In the genomic region with DNA sequence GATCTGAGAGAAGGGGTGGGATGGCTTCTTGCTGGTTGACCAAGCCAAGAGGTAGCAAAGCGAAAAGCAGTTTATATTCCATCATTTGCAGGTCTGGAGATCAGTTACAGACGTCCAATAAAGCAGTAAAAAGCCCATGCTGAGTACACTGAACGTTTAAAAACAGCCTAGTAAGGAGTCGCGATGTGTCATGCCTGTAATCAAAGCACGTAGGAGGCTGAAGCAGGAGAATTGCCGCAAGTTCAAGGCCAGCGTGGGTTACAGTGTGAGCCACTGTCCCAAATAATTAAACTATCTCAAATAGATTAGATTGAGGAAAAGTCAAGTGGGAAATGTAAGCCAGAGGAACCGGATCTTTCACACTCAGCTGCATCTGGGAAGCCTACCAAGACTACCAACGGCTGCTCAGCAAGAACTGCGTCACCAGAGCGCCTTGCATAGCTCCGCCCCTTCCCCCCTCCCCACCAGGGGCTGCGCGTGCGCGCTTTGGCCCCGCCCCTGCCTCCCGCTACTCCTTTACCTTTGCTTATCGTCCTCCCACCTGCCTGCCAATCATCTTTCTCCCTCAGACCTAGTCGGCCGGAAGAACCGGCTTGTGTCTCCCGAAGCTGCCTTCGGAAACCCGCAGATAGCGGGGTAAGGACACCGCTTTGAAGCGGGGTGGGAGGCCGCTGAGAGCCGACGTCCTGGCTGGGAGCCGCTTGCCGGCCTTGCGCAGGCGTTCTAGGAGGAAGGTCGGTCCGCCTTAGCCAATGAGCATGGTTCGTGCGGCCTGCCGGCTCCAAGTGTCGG, we compare ENCODE assay signal across 8 mouse cellular contexts. TPM values are rescaled to one million over a fixed set of nuclear protein-coding genes. Genes with fewer than 3 reads are reported as not detected.
DNase-seq lines count a peak whose midpoint lies in the region; ATAC-seq lines count a peak whose summit lies in the region.

A gene (plus strand): TSS at position 487 of the 792 bp plus-strand sequence.

- peak within 1 kb of the TSS; percentile 50 for H3K4me3 ChIP-seq in hindbrain, embryonic 12.5 days

- H3K4me1 ChIP-seq in hindbrain, embryonic 12.5 days, result peaks cover 10% of the 10 kb centered on the region

- peaks cover 6% of the 10 kb centered on the region; the same call in 1 of the 2 replicates for H3K36me3 ChIP-seq in hindbrain, embryonic 12.5 days

- peak; percentile 94 for DNase-seq in NIH3T3 (ENCODE audit: low read depth)
- DNase-seq in cerebellum, postnatal 10 days, result peak; percentile 98
- DNase-seq in frontal cortex, postnatal 10 days (ENCODE audit: low spot score in 2 of 2), result peak; percentile 84 to 88
- peak; percentile 92 to 93 for DNase-seq in layer of hippocampus, postnatal 14 days (ENCODE audit: low spot score in 2 of 2)
- DNase-seq in lung, postnatal 14 days, result peak; percentile 93
- DNase-seq in retina, adult 2 months (ENCODE audit: low read depth, low spot score), result peak; percentile 84
- DNase-seq in thymus, postnatal 36 days, result peak; percentile 93 to 94

- H3K27ac ChIP-seq in hindbrain, embryonic 12.5 days, result peak within 1 kb of the TSS; percentile 88

- peak within 1 kb of the TSS; percentile 86 for H3K4me2 ChIP-seq in hindbrain, embryonic 12.5 days (replicated peaks)

- no peaks in the 10 kb centered on the region for H3K27me3 ChIP-seq in hindbrain, embryonic 12.5 days

- WGBS in hindbrain, embryonic 12.5 days, result 7% methylated on average over 42 of the region's 42 CpGs

- peak; percentile 99 for ATAC-seq in hindbrain, embryonic 12.5 days (ENCODE audit: low FRiP score)

- H3K9ac ChIP-seq in hindbrain, embryonic 12.5 days, result peak within 1 kb of the TSS; percentile 77

- H3K9me3 ChIP-seq in hindbrain, embryonic 12.5 days (replicated peaks), result no peaks in the 10 kb centered on the region

RNA-seq across cellular contexts. Expression of the gene that starts here (rescaled TPM):
- polyA plus RNA-seq in hindbrain, embryonic 12.5 days (2016; fragmentation: Nextera tagmentation; extraction: Ambion mirVana), result 8.1 and 9.3 TPM in 2 replicates
- total RNA-seq in layer of hippocampus, postnatal 14 days (2021), result 10 to 100 TPM; 16.2 to 16.7 TPM

Comparison
In these comparisons a context has a peak if more than half of its experiments do, and no peak if none do; other contexts are left out.
1. Peak in every context shown above with its lines: DNase-seq, ATAC-seq, H3K4me3 ChIP-seq and H3K27ac ChIP-seq.